Mouse (Mus musculus) brain, embryonic 18.5 days (tissue): Measurements from ENCODE around the gene Gm29427.
"Not testable (repeated sequence)": the region's sequence is repeated elsewhere in the genome, so short reads cannot be mapped to it uniquely, and the experiment has no call there.

Experiments used
- DNase-seq: peaks from one replicate; pipeline ENCODE4 v3.0.0-alpha.2; 2012; ENCODE audit warnings: low read depth, low spot score

Gene Gm29427

GRCm38 (mm10) chr1:130663576-130663975 lies 52.0 kb downstream of the Gm29427 start:
- DNase-seq = not testable (repeated sequence)

DNA sequence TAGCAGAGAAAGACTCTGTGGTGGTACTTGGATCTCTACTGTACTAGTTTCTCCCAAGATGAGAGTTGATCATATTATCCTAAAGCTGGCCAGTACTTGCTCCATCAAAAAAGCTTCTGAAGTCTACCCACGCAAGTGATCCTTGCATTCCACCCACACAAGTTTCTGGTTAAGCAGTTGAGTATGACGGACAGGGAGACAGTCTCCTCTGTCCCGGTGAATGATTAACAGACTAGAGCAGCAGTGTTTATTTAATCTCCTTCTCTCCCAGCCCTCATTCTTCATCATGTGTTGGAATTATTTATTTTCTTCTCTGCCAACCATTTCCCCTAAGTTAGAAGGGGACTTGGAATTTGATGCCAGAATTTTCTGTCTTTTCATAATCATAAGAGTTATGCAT lies 54.1 kb downstream of the Gm29427 start, which contains the start of gene C4bp:
Gene C4bp, minus strand, starts transcription at position 179 of the 400 bp plus-strand sequence.
- DNase-seq = no peak

- not testable (repeated sequence) for DNase-seq
These were observed 56.0 kb downstream of the Gm29427 start for GRCm38 (mm10) chr1:130659641-130660040.

DNA sequence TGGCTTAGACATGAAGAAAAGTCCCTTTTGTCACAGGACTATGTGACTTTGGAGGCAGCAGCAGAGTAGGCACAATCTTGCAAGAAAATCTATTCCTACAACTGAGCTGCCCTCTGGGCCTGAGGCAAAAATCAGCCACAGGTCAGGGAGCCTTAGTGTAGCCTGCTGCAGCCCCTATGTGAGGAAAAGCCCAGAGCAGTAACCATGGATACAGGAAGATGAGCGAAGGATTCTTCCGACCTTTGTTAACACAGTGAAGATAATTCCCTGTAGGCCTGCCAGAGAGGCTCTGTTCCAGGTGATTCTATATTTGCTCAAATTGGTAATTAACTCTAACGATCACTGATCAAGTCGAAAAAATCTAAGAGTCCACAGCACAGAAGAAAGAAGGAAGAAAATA lies 71.5 kb downstream of the Gm29427 start:
- DNase-seq = no peak

DNA sequence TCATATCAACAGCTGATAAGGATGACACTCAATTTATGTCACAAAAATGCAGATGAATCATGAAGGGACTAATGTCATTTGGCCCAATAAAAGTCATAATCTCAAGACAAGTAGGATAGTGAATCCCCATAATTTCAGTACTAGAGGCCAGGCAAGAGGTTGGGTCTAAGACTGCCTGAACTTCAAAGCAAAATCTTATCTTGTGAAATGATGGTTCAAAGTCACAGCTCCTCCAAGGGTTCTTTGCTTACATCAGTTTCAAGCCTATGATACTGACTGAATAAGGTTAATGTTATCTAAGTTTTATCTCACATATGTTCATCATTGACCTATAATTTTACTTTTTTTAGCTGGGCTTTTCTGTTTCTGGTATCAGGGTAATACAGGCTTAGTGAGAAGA lies 74.6 kb downstream of the Gm29427 start:
- DNase-seq = no peak

DNA sequence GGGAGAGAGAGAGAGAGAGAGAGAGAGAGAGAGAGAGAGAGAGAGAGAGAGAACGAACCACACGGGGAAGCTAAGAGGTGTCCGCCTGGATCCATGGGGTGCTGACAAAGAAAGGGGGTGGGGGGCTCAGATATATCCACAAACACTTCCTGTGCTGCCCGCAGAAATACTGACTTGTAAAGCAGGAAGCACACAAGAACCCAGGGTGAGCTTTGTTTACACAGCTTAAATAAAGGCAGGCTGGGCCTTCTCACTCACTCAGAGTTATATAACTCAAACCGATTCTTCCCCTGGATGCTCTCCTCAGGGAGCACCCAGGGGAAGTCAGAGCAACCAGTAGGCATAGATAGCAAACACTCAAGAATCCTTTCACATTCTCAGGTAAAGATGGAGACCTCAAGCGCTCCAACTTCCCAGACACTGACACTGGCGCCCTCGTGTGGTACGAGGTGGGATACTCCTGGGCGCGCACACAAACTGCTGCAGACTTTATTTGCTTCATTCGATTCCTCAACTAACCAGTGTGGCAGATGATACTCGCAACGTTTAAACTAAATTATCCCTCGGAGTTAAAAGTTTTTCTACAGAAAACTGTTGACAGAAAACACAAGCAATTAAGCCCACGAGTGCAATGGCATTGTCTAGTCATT lies 81.7 kb downstream of the Gm29427 start:
- no peak for DNase-seq

DNA sequence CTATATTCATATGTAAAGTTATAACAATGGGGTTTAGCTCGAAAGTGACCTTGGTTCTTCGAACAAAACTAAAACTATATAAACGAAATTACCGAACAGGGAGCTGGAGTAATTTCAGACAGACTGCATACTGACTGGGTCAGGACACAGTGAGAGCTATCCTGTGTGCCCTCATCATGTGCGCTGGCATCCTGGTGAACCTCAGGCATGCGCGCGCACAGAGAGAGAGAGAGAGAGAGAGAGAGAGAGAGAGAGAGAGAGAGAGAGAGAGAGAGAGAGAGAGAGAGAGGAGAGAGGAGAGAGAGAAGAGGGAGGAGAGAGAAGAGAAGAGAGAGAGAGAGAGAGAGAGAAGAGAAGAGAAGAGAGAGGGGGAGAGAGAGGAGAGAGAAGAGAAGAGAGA lies 82.3 kb downstream of the Gm29427 start:
- no peak for DNase-seq

GRCm38 (mm10) chr1:130629521-130629920 lies 86.1 kb downstream of the Gm29427 start, which contains the start of gene Zp3r:
Gene Zp3r, minus strand, starts transcription at chr1:130629621.
- no peak for DNase-seq
